Mouse (Mus musculus): Measurements from ENCODE around the gene Gm7271. TPM values are rescaled to one million over a fixed set of nuclear protein-coding genes. Genes with fewer than 3 reads are reported as not detected.
A peak's percentile ranks its signal among the peaks of the same experiment; 100 is the strongest.

Gm7271 gene
- not detected for total RNA-seq (2021)
- long read RNA-seq, experiment 1, partial matches to known transcripts = 0 of 2 reads
- long read RNA-seq, experiment 1, other reads (novel, unspliced or antisense) = 0 of 2 reads
- long read RNA-seq, experiment 2 = 0 reads

GRCm38 (mm10) chr5:76483811-76484210, at the start of gene Gm7271:
TSS of gene Gm7271 (plus strand) at chr5:76484040.
- intact Hi-C loops (cut with DNase I) = no loop called here
- no peak for DNase-seq (ENCODE audit: low spot score in 2 of 2)

- DNase-seq (ENCODE audit: low spot score in 2 of 2) = no peak
- intact Hi-C loops (cut with DNase I) = no loop called here
Observed at GRCm38 (mm10) chr5:76437100-76437499, 46.7 kb upstream of the Gm7271 start.

- intact Hi-C loops (cut with DNase I) = no loop called here
- DNase-seq (ENCODE audit: low spot score in 2 of 2) = no peak
Observed at GRCm38 (mm10) chr5:76437696-76438095, 46.1 kb upstream of the Gm7271 start.

- peak in 1 of 2 experiments; percentile 6 for DNase-seq (ENCODE audit: low spot score in 2 of 2)
- intact Hi-C loops (cut with DNase I) = no loop called here
Observed at GRCm38 (mm10) chr5:76441431-76441830, 42.4 kb upstream of the Gm7271 start.

GRCm38 (mm10) chr5:76474931-76475330, 8.9 kb upstream of the Gm7271 start:
- intact Hi-C loops (cut with DNase I) = no loop called here
- no peak for DNase-seq (ENCODE audit: low spot score in 2 of 2)

- DNase-seq (ENCODE audit: low spot score in 2 of 2) = no peak
- intact Hi-C loops (cut with DNase I) = no loop called here
Observed at GRCm38 (mm10) chr5:76476873-76477272, 7.0 kb upstream of the Gm7271 start.

GRCm38 (mm10) chr5:76477764-76478163, 6.1 kb upstream of the Gm7271 start:
- no peak for DNase-seq (ENCODE audit: low spot score in 2 of 2)
- intact Hi-C loops (cut with DNase I) = no loop called here

- no peak for DNase-seq (ENCODE audit: low spot score in 2 of 2)
- intact Hi-C loops (cut with DNase I) = no loop called here
Observed at GRCm38 (mm10) chr5:76495126-76495525, 11.3 kb downstream of the Gm7271 start.

GRCm38 (mm10) chr5:76522446-76522845, 38.6 kb downstream of the Gm7271 start:
- intact Hi-C loops (cut with DNase I) = no loop called here
- DNase-seq (ENCODE audit: low spot score in 2 of 2) = no peak

GRCm38 (mm10) chr5:76524623-76525022, 40.8 kb downstream of the Gm7271 start:
- intact Hi-C loops (cut with DNase I) = no loop called here
- no peak for DNase-seq (ENCODE audit: low spot score in 2 of 2)

GRCm38 (mm10) chr5:76525066-76525465, 41.2 kb downstream of the Gm7271 start:
- no peak for DNase-seq (ENCODE audit: low spot score in 2 of 2)
- intact Hi-C loops (cut with DNase I) = no loop called here

GRCm38 (mm10) chr5:76525829-76526228, 42.0 kb downstream of the Gm7271 start:
- intact Hi-C loops (cut with DNase I) = no loop called here

GRCm38 (mm10) chr5:76529040-76529703, 45.3 kb downstream of the Gm7271 start, which contains the start of gene Exoc1:
TSS of gene Exoc1 (plus strand) at chr5:76529311.
- peak; percentile 93 to 95 for DNase-seq (ENCODE audit: low spot score in 2 of 2)
- intact Hi-C loops (cut with DNase I) = no loop called here

More at GRCm38 (mm10) chr5:76525829-76526228, 42.0 kb downstream of the Gm7271 start:
- no peak for DNase-seq (ENCODE audit: low spot score in 2 of 2)

- intact Hi-C loops (cut with DNase I) = loop anchor here (10.0 kb wide), 1 partner anchor 225 kb away; the partner anchor contains the start of gene Clock
- no peak for DNase-seq (ENCODE audit: low spot score in 2 of 2)
Observed at GRCm38 (mm10) chr5:76529704-76530066, 45.8 kb downstream of the Gm7271 start.

- no peak for DNase-seq (ENCODE audit: low spot score in 2 of 2)
- intact Hi-C loops (cut with DNase I) = loop anchor here (10.0 kb wide), 1 partner anchor 228 kb away; the partner anchor contains the start of gene Clock
Observed at GRCm38 (mm10) chr5:76533186-76533585, 49.3 kb downstream of the Gm7271 start.

- intact Hi-C loops (cut with DNase I) = loop anchor here (10.0 kb wide), 1 partner anchor 231 kb away; the partner anchor contains the start of gene Clock
- no peak for DNase-seq (ENCODE audit: low spot score in 2 of 2)
Observed at GRCm38 (mm10) chr5:76536231-76536630, 52.4 kb downstream of the Gm7271 start.

- peak in 1 of 2 experiments; percentile 30 for DNase-seq (ENCODE audit: low spot score in 2 of 2)
- intact Hi-C loops (cut with DNase I) = loop anchor here (10.0 kb wide), 1 partner anchor 233 kb away; the partner anchor contains the start of gene Clock
Observed at GRCm38 (mm10) chr5:76537578-76537977, 53.7 kb downstream of the Gm7271 start.

GRCm38 (mm10) chr5:76540181-76540580, 56.3 kb downstream of the Gm7271 start:
- peak; percentile 41 to 57 for DNase-seq (ENCODE audit: low spot score in 2 of 2)

GRCm38 (mm10) chr5:76540842-76541241, 57.0 kb downstream of the Gm7271 start:
- DNase-seq (ENCODE audit: low spot score in 2 of 2) = peak in 1 of 2 experiments; percentile 35
- intact Hi-C loops (cut with DNase I) = loop anchor here (10.0 kb wide), 1 partner anchor 676 kb away; no protein-coding TSS in a partner anchor

More at GRCm38 (mm10) chr5:76540181-76540580, 56.3 kb downstream of the Gm7271 start:
- intact Hi-C loops (cut with DNase I) = loop anchor here (10.0 kb wide), 1 partner anchor 675 kb away; no protein-coding TSS in a partner anchor

- intact Hi-C loops (cut with DNase I) = loop anchor here (10.0 kb wide), 1 partner anchor 678 kb away; no protein-coding TSS in a partner anchor
- DNase-seq (ENCODE audit: low spot score in 2 of 2) = no peak
Observed at GRCm38 (mm10) chr5:76543200-76543599, 59.4 kb downstream of the Gm7271 start.

- intact Hi-C loops (cut with DNase I) = no loop called here
- no peak for DNase-seq (ENCODE audit: low spot score in 2 of 2)
Observed at GRCm38 (mm10) chr5:76550426-76550825, 66.6 kb downstream of the Gm7271 start.
